Mouse (Mus musculus) heart, embryonic 16.5 days (tissue): ENCODE data around the gene Trafd1. TPM values are rescaled to one million over a fixed set of nuclear protein-coding genes. Genes with fewer than 3 reads are reported as not detected.
"Not testable (repeated sequence)": the region's sequence is repeated elsewhere in the genome, so short reads cannot be mapped to it uniquely, and the experiment has no call there.

Experiments
- ATAC-seq: fragments of 200-750 bp; cut with Nextera tagmentation; replicated peaks from 2 replicates; pipeline ENCODE4 v1.8.0; 2017; ENCODE audit warnings: moderate number of reproducible peaks; ENCODE audit not compliant: insufficient read depth, low FRiP score; ENCODE audit errors: extremely low read depth
- H3K27ac ChIP-seq: fragments of 300-500 bp; sonication (generic); 2 replicates; pipeline ENCODE4 v1.5.1; 2014; ENCODE audit warnings: mild to moderate bottlenecking, low read length, control low read depth, moderate library complexity
- H3K27me3 ChIP-seq: fragments of 300-500 bp; sonication (generic); 2 replicates; pipeline ENCODE4 v1.6.1; 2014; ENCODE audit warnings: low read length, mixed read lengths; ENCODE audit not compliant: control insufficient read depth, insufficient read depth
- H3K36me3 ChIP-seq: fragments of 300-500 bp; sonication (generic); 2 replicates; pipeline ENCODE4 v1.6.1; 2014; ENCODE audit not compliant: control insufficient read depth, insufficient read depth
- H3K4me1 ChIP-seq: fragments of 300-500 bp; sonication (generic); 2 replicates; pipeline ENCODE4 v1.6.1; 2014; ENCODE audit warnings: low read length, mixed read lengths; ENCODE audit not compliant: control insufficient read depth, insufficient read depth
- H3K4me2 ChIP-seq: fragments of 300-500 bp; sonication (generic); 2 replicates; pipeline ENCODE4 v1.6.1; 2014; ENCODE audit warnings: low read depth, mild to moderate bottlenecking, control low read depth, low read length
- H3K4me3 ChIP-seq: fragments of 300-500 bp; sonication (generic); 2 replicates; pipeline ENCODE4 v1.5.1; 2014; ENCODE audit warnings: mild to moderate bottlenecking, control low read depth, low read length
- H3K9ac ChIP-seq: fragments of 300-500 bp; sonication (generic); 2 replicates; pipeline ENCODE4 v1.6.1; 2014; ENCODE audit warnings: low read length, control low read depth
- H3K9me3 ChIP-seq: fragments of 300-500 bp; sonication (generic); replicated peaks from 2 replicates; pipeline ENCODE4 v1.6.1; 2016; ENCODE audit warnings: low read length; ENCODE audit not compliant: control insufficient read depth
- WGBS: fragments of 180-500 bp; shearing (Covaris S2); extraction: QIAGEN DNeasy Blood & Tissue Kit; methylation state at CpG from one replicate; pipeline ENCODE4 v1.1.7; 2014; 5-methylcytosine and 5-hydroxymethylcytosine counted together
- polyA plus RNA-seq: library from polyadenylated mRNA; unstranded; fragments of >200 nt; fragmentation: Nextera tagmentation; extraction: Ambion mirVana; gene quantifications from 2 replicates; pipeline ENCODE4 v1.2.1, GENCODE M21; 2015

The Trafd1 gene
- polyA plus RNA-seq, 1 experiment from 2014 or later, result 86.3 TPM

GRCm38 (mm10) chr5:121389106-121389505, 3.7 kb upstream of the Trafd1 start:
- Histone ChIP-seq H3K27ac (no peak overlapping the region), H3K9ac (no peak overlapping the region), H3K9me3 (no peaks in the 10 kb centered on the region), H3K4me3 (no peak overlapping the region), H3K36me3 (no peaks in the 10 kb centered on the region), H3K27me3 (no peaks in the 10 kb centered on the region), H3K4me2 (no peak overlapping the region), H3K4me1 (peaks cover 13% of the 10 kb centered on the region)
- ATAC-seq, result no peak
- 62% methylated on average over 7 of the region's 7 CpGs for WGBS

GRCm38 (mm10) chr5:121387126-121387525, 1.7 kb upstream of the Trafd1 start:
- H3K36me3 ChIP-seq, result no peaks in the 10 kb centered on the region
- H3K4me3 ChIP-seq, result no peak overlapping the region
- H3K4me2 ChIP-seq, result no peak overlapping the region
- no peak overlapping the region for H3K27ac ChIP-seq
- no peak overlapping the region for H3K9ac ChIP-seq
- H3K4me1 ChIP-seq, result peaks cover 17% of the 10 kb centered on the region
- ATAC-seq, result no peak
- 48% methylated on average over 4 of the region's 4 CpGs for whole genome bisulfite sequencing
- H3K9me3 ChIP-seq, result no peaks in the 10 kb centered on the region
- no peaks in the 10 kb centered on the region for H3K27me3 ChIP-seq

- peak overlapping the region; percentile 13; the same call in 1 of the 2 replicates for H3K27ac ChIP-seq
- H3K4me3 ChIP-seq, result peak overlapping the region; percentile 85
- H3K36me3 ChIP-seq, result peaks cover 5% of the 10 kb centered on the region
- no peaks in the 10 kb centered on the region for H3K9me3 ChIP-seq
- peaks cover 17% of the 10 kb centered on the region for H3K4me1 ChIP-seq
- 34% methylated on average over 22 of the region's 22 CpGs for WGBS
- H3K9ac ChIP-seq, result peak overlapping the region; percentile 51; the same call in 1 of the 2 replicates
- peak overlapping the region; percentile 76 for H3K4me2 ChIP-seq
- no peak for ATAC-seq
- H3K27me3 ChIP-seq, result no peaks in the 10 kb centered on the region
These were observed 883 bp upstream of the Trafd1 start for GRCm38 (mm10) chr5:121386120-121386909.

- peak overlapping the region; percentile 76 for H3K4me2 ChIP-seq
- H3K9ac ChIP-seq, result peak overlapping the region; percentile 90
- H3K4me1 ChIP-seq, result peaks cover 17% of the 10 kb centered on the region
- peak; percentile 75 for ATAC-seq
- WGBS, result under 1% methylated on average over 45 of the region's 47 CpGs
- peak overlapping the region; percentile 85 for H3K4me3 ChIP-seq
- peaks cover 15% of the 10 kb centered on the region for H3K36me3 ChIP-seq
- no peaks in the 10 kb centered on the region for H3K27me3 ChIP-seq
- peaks cover 5% of the 10 kb centered on the region for H3K9me3 ChIP-seq
- peak overlapping the region; percentile 97 for H3K27ac ChIP-seq
These were observed 523 bp downstream of the Trafd1 start for GRCm38 (mm10) chr5:121384757-121385460.

- Histone ChIP-seq H3K4me1 (peaks cover 17% of the 10 kb centered on the region), H3K9me3 (peaks cover 5% of the 10 kb centered on the region), H3K4me2 (peak overlapping the region; percentile 76), H3K9ac (peak overlapping the region; percentile 90), H3K36me3 (peaks cover 19% of the 10 kb centered on the region), H3K4me3 (peak overlapping the region; percentile 85), H3K27ac (peak overlapping the region; percentile 97), H3K27me3 (no peaks in the 10 kb centered on the region)
- no peak for ATAC-seq
- WGBS, result 49% methylated on average over 10 of the region's 10 CpGs
These were observed 1.3 kb downstream of the Trafd1 start for GRCm38 (mm10) chr5:121383857-121384756.

- ATAC-seq, result no peak
- WGBS, result 93% methylated on average over 2 of the region's 2 CpGs
- Histone ChIP-seq H3K4me1 (peaks cover 10% of the 10 kb centered on the region), H3K9ac (no peak overlapping the region), H3K4me3 (no peak overlapping the region), H3K36me3 (peaks cover 44% of the 10 kb centered on the region), H3K27me3 (no peaks in the 10 kb centered on the region), H3K27ac (no peak overlapping the region), H3K9me3 (peaks cover 5% of the 10 kb centered on the region), H3K4me2 (no peak overlapping the region)
These were observed 4.7 kb downstream of the Trafd1 start for GRCm38 (mm10) chr5:121380692-121381091.

- H3K4me3 ChIP-seq, result no peak overlapping the region
- no peak for ATAC-seq
- peaks cover 5% of the 10 kb centered on the region for H3K9me3 ChIP-seq
- H3K27me3 ChIP-seq, result no peaks in the 10 kb centered on the region
- H3K27ac ChIP-seq, result no peak overlapping the region
- peaks cover 61% of the 10 kb centered on the region for H3K36me3 ChIP-seq
- H3K9ac ChIP-seq, result no peak overlapping the region
- 89% methylated on average over 13 of the region's 13 CpGs for WGBS
- no peak overlapping the region for H3K4me2 ChIP-seq
- H3K4me1 ChIP-seq, result peaks cover 3% of the 10 kb centered on the region
These were observed 6.7 kb downstream of the Trafd1 start for GRCm38 (mm10) chr5:121378678-121379256.

- not testable (repeated sequence) for ATAC-seq, H3K27me3 ChIP-seq, H3K27ac ChIP-seq, H3K9me3 ChIP-seq, H3K9ac ChIP-seq, H3K4me3 ChIP-seq, H3K4me1 ChIP-seq, H3K4me2 ChIP-seq
- peaks cover 78% of the 10 kb centered on the region for H3K36me3 ChIP-seq
- WGBS, result 73% methylated on average over 5 of the region's 5 CpGs
These were observed 8.5 kb downstream of the Trafd1 start for GRCm38 (mm10) chr5:121376972-121377371.
